Mouse (Mus musculus): ENCODE results near the gene Tbc1d19.

Tbc1d19 gene

GRCm38 (mm10) chr5:53809115-53809991, at the start of gene Tbc1d19:
TSS of gene Tbc1d19 (plus strand) at chr5:53809606.
- DNase-seq = peak; percentile 49 to 57

- DNase-seq = no peak
Observed at GRCm38 (mm10) chr5:53759912-53760311, 49.5 kb upstream of the Tbc1d19 start.

GRCm38 (mm10) chr5:53760914-53761313, 48.5 kb upstream of the Tbc1d19 start:
- no peak for DNase-seq

GRCm38 (mm10) chr5:53761346-53761745, 48.1 kb upstream of the Tbc1d19 start:
- no peak for DNase-seq

- no peak for DNase-seq
Observed at GRCm38 (mm10) chr5:53784818-53785520, 24.4 kb upstream of the Tbc1d19 start.

- no peak for DNase-seq
Observed at GRCm38 (mm10) chr5:53801379-53801778, 8.0 kb upstream of the Tbc1d19 start.

- no peak for DNase-seq
Observed at GRCm38 (mm10) chr5:53819711-53820110, 10.3 kb downstream of the Tbc1d19 start.

- no peak for DNase-seq
Observed at GRCm38 (mm10) chr5:53825886-53826285, 16.5 kb downstream of the Tbc1d19 start.

- DNase-seq = no peak
Observed at GRCm38 (mm10) chr5:53834489-53834888, 25.1 kb downstream of the Tbc1d19 start.

GRCm38 (mm10) chr5:53841256-53841655, 31.9 kb downstream of the Tbc1d19 start:
- DNase-seq = no peak

GRCm38 (mm10) chr5:53848294-53848942, 39.0 kb downstream of the Tbc1d19 start:
- no peak for DNase-seq

GRCm38 (mm10) chr5:53852574-53852973, 43.2 kb downstream of the Tbc1d19 start:
- no peak for DNase-seq

- DNase-seq = no peak
Observed at GRCm38 (mm10) chr5:53854561-53854960, 45.2 kb downstream of the Tbc1d19 start.

GRCm38 (mm10) chr5:53856011-53856410, 46.6 kb downstream of the Tbc1d19 start:
- no peak for DNase-seq

- DNase-seq = no peak
Observed at GRCm38 (mm10) chr5:53865146-53865545, 55.7 kb downstream of the Tbc1d19 start.

GRCm38 (mm10) chr5:53865991-53866390, 56.6 kb downstream of the Tbc1d19 start:
- DNase-seq = no peak

- DNase-seq = peak in 1 of 2 experiments; percentile 19
Observed at GRCm38 (mm10) chr5:53871665-53872312, 62.4 kb downstream of the Tbc1d19 start.

- DNase-seq = no peak
Observed at GRCm38 (mm10) chr5:53874966-53875365, 65.6 kb downstream of the Tbc1d19 start.

- DNase-seq = no peak
Observed at GRCm38 (mm10) chr5:53880724-53881123, 71.3 kb downstream of the Tbc1d19 start.

GRCm38 (mm10) chr5:53881381-53881990, 72.1 kb downstream of the Tbc1d19 start:
- no peak for DNase-seq

- no peak for DNase-seq
Observed at GRCm38 (mm10) chr5:53901406-53901805, 92.0 kb downstream of the Tbc1d19 start.

GRCm38 (mm10) chr5:53902757-53903156, 93.4 kb downstream of the Tbc1d19 start:
- DNase-seq = no peak
